Mouse (Mus musculus): ENCODE data around the gene Ptpn13. TPM values are rescaled to one million over a fixed set of nuclear protein-coding genes. Genes with fewer than 3 reads are reported as not detected.

Gene Ptpn13
- polyA plus RNA-seq, 1 experiment: 7.6 TPM

- Histone ChIP-seq H3K4me3 (ENCODE audit: control insufficient read depth, insufficient read depth, low read length) (no peak overlapping the region), H3K27me3 (ENCODE audit: control insufficient read depth, insufficient read depth, low read length) (no peaks in the 10 kb centered on the region), H3K36me3 (ENCODE audit: control insufficient read depth, insufficient read depth, low read length) (no peaks in the 10 kb centered on the region), H3K4me1 (replicated peaks; ENCODE audit: control insufficient read depth, insufficient read depth, low read length) (no peaks in the 10 kb centered on the region), H3K27ac (ENCODE audit: control insufficient read depth, insufficient read depth, low read length) (no peak overlapping the region)
- 93% methylated on average over 3 of the region's 3 CpGs for WGBS
- no peak for TF ChIP-seq POLR2A (IDR thresholded peaks at IDR 0.05; ENCODE audit: control insufficient read depth, extremely low read depth, insufficient read depth, low read length, poor library complexity)
- DNase-seq: no peak
Measured at GRCm38 (mm10) chr5:103647320-103647719, 222.3 kb downstream of the Ptpn13 start.

Other genes with a start within 250 kb of the Ptpn13 start
- gene Mapk10, start 213.9 kb upstream of the Ptpn13 start, polyA plus RNA-seq (2012; rRNA removed): 0.58 and 0.59 TPM in 2 replicates
- 0.17 and 1.6 TPM in 2 replicates for gene Slc10a6, start 204.2 kb downstream of the Ptpn13 start, polyA plus RNA-seq (2012; rRNA removed)
- 0.15 TPM in 1 of 2 replicates, not detected in the other for gene 1700016H13Rik, start 230.8 kb downstream of the Ptpn13 start, polyA plus RNA-seq (2012; rRNA removed)

All from thymus, adult 2 months (tissue).